Mouse (Mus musculus) C2C12 (cell line): ENCODE measurements around the gene Myrf.

ENCODE experiments used
- CEBPB ChIP-seq: IDR thresholded peaks from one replicate; pipeline ENCODE4 v1.6.1; 2011; ENCODE audit warnings: low read depth, mild to moderate bottlenecking, control low read depth, moderate library complexity
- CTCF ChIP-seq: IDR thresholded peaks from one replicate; pipeline ENCODE4 v1.5.1; 2011; ENCODE audit not compliant: control insufficient read depth, insufficient read depth, insufficient read length
- FOSL1 ChIP-seq: IDR thresholded peaks from one replicate; pipeline ENCODE4 v1.8.0; 2011; ENCODE audit warnings: mild to moderate bottlenecking, low read length; ENCODE audit not compliant: poor library complexity, insufficient read depth, severe bottlenecking
- MAX ChIP-seq: IDR thresholded peaks from one replicate; pipeline ENCODE4 v1.6.1; 2011; ENCODE audit warnings: mild to moderate bottlenecking, control low read depth
- MYOD1 ChIP-seq: IDR thresholded peaks from one replicate; pipeline ENCODE4 v1.6.1; 2011; ENCODE audit warnings: low read depth; ENCODE audit not compliant: control insufficient read depth, insufficient read length
- USF1 ChIP-seq: IDR thresholded peaks from one replicate; pipeline ENCODE4 v1.6.1; 2011; ENCODE audit warnings: low read depth, mild to moderate bottlenecking, control low read depth, moderate library complexity

DNA sequence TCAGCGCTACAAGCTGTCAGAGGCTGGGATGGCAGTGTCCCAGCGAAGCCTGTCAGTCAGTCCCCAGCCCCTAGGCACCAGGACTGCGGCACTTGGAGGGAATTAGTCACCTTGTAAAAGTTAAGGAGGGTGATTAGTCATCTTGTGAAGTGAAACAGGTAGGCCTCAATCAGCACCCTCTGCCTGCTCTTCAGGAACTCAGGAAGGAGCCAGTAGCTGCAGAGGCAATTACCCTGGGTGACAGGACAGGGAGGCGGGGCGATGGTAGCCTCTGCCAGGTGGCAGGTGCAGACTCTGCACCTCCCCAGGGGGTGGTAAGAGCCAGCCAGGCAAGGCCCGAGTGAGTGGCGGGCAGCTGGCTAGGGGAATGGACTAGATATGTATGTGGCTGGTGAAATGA, 20.8 kb upstream of the Myrf start:
- TF ChIP-seq CTCF = no peak
- TF ChIP-seq USF1 = no peak
- no peak for TF ChIP-seq FOSL1
- TF ChIP-seq MYOD1 = no peak
- no peak for TF ChIP-seq MAX
- no peak for TF ChIP-seq CEBPB
